Mouse (Mus musculus): ENCODE measurements around the gene Cnot10. TPM values are rescaled to one million over a fixed set of nuclear protein-coding genes. Genes with fewer than 3 reads are reported as not detected.

Cnot10 gene
- polyA plus RNA-seq, 1 experiment from 2014 or later, result 13.8 TPM

DNA sequence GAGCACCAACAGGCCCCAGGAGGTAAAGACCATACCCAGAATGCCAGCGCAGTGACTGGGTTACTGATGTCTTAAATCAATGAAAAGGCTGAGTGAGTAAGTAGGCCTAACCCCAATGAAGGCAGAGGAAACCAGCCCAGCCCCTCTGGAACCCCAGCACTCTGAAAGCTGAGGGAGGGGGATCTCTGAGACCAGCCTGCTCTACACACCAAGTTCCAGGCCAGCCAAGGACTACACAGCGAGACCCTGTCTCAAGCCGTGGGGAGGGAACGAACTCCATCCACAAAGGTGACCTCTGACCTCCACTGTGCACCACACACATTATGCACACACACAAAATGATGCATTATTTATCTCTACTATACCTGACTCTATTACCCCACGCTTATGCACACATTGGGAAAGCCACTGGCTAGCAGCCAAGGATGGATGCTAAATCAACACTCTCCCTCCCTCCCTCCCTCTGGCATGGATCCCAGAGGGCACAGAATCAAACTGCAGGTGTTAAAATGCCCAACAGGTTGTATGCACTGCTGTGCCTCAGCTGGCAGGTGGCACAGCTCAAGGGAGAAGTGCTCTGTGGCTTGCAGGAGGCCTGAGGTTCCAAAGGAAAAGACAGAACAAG, 85.5 kb downstream of the Cnot10 start:
- Histone ChIP-seq H3K79me2 (ENCODE audit: inconsistent target) (no peaks in the 10 kb centered on the region), H3K4me3 (ENCODE audit: inconsistent target) (no peak overlapping the region), H3K36me3 (ENCODE audit: inconsistent target) (no peaks in the 10 kb centered on the region), H3K27ac (no peak overlapping the region)
- WGBS (ENCODE audit: missing documents), result 88% methylated on average over 5 of the region's 5 CpGs

DNA sequence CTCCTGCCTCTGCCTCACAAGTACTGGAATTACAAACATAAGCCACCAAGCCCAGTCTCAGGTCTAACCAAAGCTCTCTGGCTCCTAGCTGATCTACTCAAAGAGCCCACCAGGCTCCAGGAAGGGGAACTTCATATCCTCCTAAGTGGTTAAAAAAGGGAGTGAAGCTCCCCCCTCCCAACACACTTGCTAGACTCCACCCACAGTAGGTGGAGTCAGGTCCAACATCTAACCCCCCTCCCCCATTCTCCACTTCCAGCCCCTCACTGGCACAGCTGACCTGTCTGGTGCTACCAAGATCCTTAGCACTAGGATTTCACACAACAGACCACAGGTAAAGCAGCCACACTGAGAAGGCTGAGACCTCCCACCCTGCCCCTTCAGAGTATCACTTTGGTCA, 86.2 kb downstream of the Cnot10 start:
- H3K27ac ChIP-seq, result no peak overlapping the region
- no peaks in the 10 kb centered on the region for H3K79me2 ChIP-seq (ENCODE audit: inconsistent target)

DNA sequence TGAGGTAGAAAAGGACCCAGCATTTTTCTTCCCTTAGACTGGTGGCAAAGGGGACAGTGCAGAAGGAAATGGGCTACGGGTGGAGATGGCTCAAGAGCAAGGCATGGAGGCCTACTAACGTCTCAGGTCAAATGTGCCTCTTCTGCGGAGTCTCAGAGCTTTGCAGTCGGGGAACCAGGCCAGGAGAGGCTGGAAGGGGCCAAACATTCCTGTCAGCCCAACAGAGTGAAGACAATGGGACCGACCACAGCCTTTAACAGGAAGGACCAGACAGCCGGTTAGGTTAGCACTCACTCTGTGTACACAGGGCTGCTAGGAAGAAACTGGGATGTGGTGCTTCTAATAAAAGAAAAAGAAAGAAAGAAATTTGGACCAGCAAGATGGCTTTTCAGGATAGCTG, 90.0 kb downstream of the Cnot10 start:
- Histone ChIP-seq H3K27ac (no peak overlapping the region), H3K4me3 (ENCODE audit: inconsistent target) (no peak overlapping the region), H3K36me3 (ENCODE audit: inconsistent target) (no peaks in the 10 kb centered on the region), H3K79me2 (ENCODE audit: inconsistent target) (no peaks in the 10 kb centered on the region)
- 88% methylated on average over 6 of the region's 6 CpGs for WGBS (ENCODE audit: missing documents)

More for the DNA sequence above, 86.2 kb downstream of the Cnot10 start:
- Histone ChIP-seq H3K4me3 (ENCODE audit: inconsistent target) (no peak overlapping the region), H3K36me3 (ENCODE audit: inconsistent target) (no peaks in the 10 kb centered on the region)

- WGBS (ENCODE audit: missing documents), result 96% methylated on average over 5 of the region's 5 CpGs
- no peaks in the 10 kb centered on the region for H3K79me2 ChIP-seq (ENCODE audit: inconsistent target)
- no peak overlapping the region for H3K27ac ChIP-seq
- H3K4me3 ChIP-seq (ENCODE audit: inconsistent target), result no peak overlapping the region
- no peaks in the 10 kb centered on the region for H3K36me3 ChIP-seq (ENCODE audit: inconsistent target)
Measured at GRCm38 (mm10) chr9:114549117-114549516, 90.9 kb downstream of the Cnot10 start.

- no peak overlapping the region for H3K4me3 ChIP-seq (ENCODE audit: inconsistent target)
- 60% methylated on average over 4 of the region's 4 CpGs for WGBS (ENCODE audit: missing documents)
- no peak overlapping the region for H3K27ac ChIP-seq
Measured at GRCm38 (mm10) chr9:114548496-114548895, 91.5 kb downstream of the Cnot10 start.

GRCm38 (mm10) chr9:114547643-114548077, 92.3 kb downstream of the Cnot10 start:
- no peak overlapping the region for H3K27ac ChIP-seq
- no peaks in the 10 kb centered on the region for H3K36me3 ChIP-seq (ENCODE audit: inconsistent target)
- H3K79me2 ChIP-seq (ENCODE audit: inconsistent target), result no peaks in the 10 kb centered on the region
- no peak overlapping the region for H3K4me3 ChIP-seq (ENCODE audit: inconsistent target)
- 93% methylated on average over 6 of the region's 6 CpGs for whole genome bisulfite sequencing (ENCODE audit: missing documents)

More at GRCm38 (mm10) chr9:114548496-114548895, 91.5 kb downstream of the Cnot10 start:
- H3K36me3 ChIP-seq (ENCODE audit: inconsistent target), result no peaks in the 10 kb centered on the region
- H3K79me2 ChIP-seq (ENCODE audit: inconsistent target), result no peaks in the 10 kb centered on the region

DNA sequence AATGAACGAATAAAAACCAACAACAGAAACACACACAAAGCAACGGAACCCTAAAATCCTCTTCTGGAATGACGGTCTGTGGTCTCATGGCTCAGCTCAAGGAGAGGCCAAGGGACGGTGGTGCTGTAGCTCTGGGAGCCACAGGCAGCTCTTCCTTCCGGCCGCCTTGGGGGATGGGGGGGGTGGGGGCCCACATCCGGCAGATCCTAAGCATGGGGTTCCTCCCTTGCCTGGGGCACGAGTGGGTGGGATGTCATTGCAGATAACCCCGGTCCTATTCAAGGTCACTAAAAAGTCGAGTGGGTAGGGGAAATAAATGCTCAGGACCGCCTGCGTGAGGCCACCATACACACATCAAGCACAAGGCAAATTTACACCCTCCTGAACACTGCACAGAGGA, 93.2 kb downstream of the Cnot10 start:
- Histone ChIP-seq H3K79me2 (ENCODE audit: inconsistent target) (no peaks in the 10 kb centered on the region), H3K4me3 (ENCODE audit: inconsistent target) (no peak overlapping the region), H3K36me3 (ENCODE audit: inconsistent target) (no peaks in the 10 kb centered on the region), H3K27ac (no peak overlapping the region)
- WGBS (ENCODE audit: missing documents), result 33% methylated on average over 12 of the region's 12 CpGs

GRCm38 (mm10) chr9:114544754-114545393, 95.1 kb downstream of the Cnot10 start:
- H3K4me3 ChIP-seq (ENCODE audit: inconsistent target), result no peak overlapping the region
- H3K27ac ChIP-seq, result no peak overlapping the region
- no peaks in the 10 kb centered on the region for H3K36me3 ChIP-seq (ENCODE audit: inconsistent target)
- H3K79me2 ChIP-seq (ENCODE audit: inconsistent target), result no peaks in the 10 kb centered on the region
- 70% methylated on average over 8 of the region's 9 CpGs for WGBS (ENCODE audit: missing documents)

DNA sequence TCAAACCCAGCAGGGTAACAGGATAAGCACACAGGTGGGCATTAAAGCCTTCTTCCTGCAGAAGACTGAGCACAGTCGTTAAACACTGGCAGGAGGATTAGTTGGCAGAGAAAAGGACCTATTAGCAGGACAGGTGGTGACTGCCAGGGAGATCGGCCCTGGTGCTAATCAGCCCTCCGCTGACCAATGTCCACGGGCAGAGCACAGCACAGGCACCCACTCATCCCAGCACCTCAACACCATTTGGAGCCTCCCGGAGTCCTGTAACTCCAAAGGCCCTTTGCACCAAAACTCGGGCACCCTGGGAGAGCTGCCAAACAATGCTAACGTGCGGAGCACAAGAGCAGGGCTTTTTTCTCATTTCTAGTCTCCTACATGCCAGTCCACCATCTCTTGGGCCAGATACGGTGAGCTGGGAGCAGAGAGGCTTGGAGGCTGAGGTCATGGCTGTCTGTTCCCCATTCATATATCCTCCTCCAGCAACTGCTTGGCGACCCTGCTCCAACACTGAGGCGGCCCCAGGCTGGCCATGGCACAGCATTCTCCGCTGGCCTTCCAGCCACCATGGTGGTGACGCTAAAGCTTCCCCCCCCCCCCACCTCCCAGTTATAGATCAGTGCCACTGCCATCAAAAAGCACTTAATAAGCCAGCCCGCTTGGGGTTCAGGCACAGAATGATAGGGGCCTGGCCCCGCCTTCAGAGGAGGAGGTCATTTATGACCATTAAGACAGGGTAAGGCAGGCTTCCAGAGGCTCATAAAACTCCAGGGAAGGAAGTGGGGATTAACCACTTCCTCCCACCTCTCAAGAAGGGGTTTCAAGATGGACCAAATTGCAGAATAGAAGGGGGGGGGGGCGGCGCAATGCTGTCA, 95.9 kb downstream of the Cnot10 start:
- 62% methylated on average over 17 of the region's 17 CpGs for WGBS (ENCODE audit: missing documents)
- H3K79me2 ChIP-seq (ENCODE audit: inconsistent target), result no peaks in the 10 kb centered on the region
- H3K27ac ChIP-seq, result no peak overlapping the region
- H3K4me3 ChIP-seq (ENCODE audit: inconsistent target), result no peak overlapping the region
- no peaks in the 10 kb centered on the region for H3K36me3 ChIP-seq (ENCODE audit: inconsistent target)

- no peak overlapping the region for H3K4me3 ChIP-seq (ENCODE audit: inconsistent target)
- WGBS (ENCODE audit: missing documents), result 29% methylated on average over 1 of the region's 1 CpGs
- no peaks in the 10 kb centered on the region for H3K36me3 ChIP-seq (ENCODE audit: inconsistent target)
- no peak overlapping the region for H3K27ac ChIP-seq
- no peaks in the 10 kb centered on the region for H3K79me2 ChIP-seq (ENCODE audit: inconsistent target)
Measured at GRCm38 (mm10) chr9:114541279-114541741, 98.7 kb downstream of the Cnot10 start.

GRCm38 (mm10) chr9:114538996-114539563, 100.9 kb downstream of the Cnot10 start:
- Histone ChIP-seq H3K4me3 (ENCODE audit: inconsistent target) (no peak overlapping the region), H3K36me3 (ENCODE audit: inconsistent target) (no peaks in the 10 kb centered on the region), H3K79me2 (ENCODE audit: inconsistent target) (no peaks in the 10 kb centered on the region), H3K27ac (no peak overlapping the region)
- WGBS (ENCODE audit: missing documents), result 93% methylated on average over 6 of the region's 7 CpGs

DNA sequence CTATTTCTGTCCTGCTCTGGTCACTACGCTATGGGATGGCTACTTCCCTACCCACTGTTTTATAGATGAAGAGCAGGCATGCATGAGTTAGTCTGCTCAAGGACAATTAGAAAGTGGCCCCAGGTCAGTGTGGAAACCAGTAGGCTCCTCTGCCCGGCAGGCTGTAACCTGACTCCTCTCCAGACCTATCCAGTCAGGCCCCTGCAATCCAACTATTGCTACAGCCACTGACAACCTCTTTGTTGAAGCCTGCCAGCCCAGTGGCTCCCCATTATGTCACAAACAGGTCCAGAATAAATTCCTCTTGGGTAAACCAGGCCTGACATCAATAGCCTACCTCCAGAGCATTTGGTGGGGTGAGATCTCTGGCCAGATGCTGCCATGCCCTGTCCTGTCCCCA, 103.4 kb downstream of the Cnot10 start:
- H3K36me3 ChIP-seq (ENCODE audit: inconsistent target), result no peaks in the 10 kb centered on the region
- no peaks in the 10 kb centered on the region for H3K79me2 ChIP-seq (ENCODE audit: inconsistent target)
- H3K4me3 ChIP-seq (ENCODE audit: inconsistent target), result no peak overlapping the region
- 92% methylated on average over 2 of the region's 2 CpGs for WGBS (ENCODE audit: missing documents)
- H3K27ac ChIP-seq, result no peak overlapping the region
